Mouse (Mus musculus) kidney, adult 2 months (tissue): ENCODE data around the gene Golm1. TPM values are rescaled to one million over a fixed set of nuclear protein-coding genes. Genes with fewer than 3 reads are reported as not detected.

Source experiments
- DNase-seq: peaks from one replicate; pipeline ENCODE4 v3.0.0; 2021
- H3K27ac ChIP-seq: fragments of 200-500 bp; 2 replicates; pipeline ENCODE4 v1.5.1; 2012; ENCODE audit warnings: low read depth, low read length, control low read depth, inconsistent platforms; ENCODE audit not compliant: insufficient read depth
- H3K27me3 ChIP-seq: fragments of 200-500 bp; replicated peaks from 2 replicates; pipeline ENCODE4 v1.6.1; 2012; ENCODE audit warnings: mild to moderate bottlenecking, moderate library complexity, low read length, inconsistent platforms; ENCODE audit not compliant: control insufficient read depth, insufficient read depth
- H3K36me3 ChIP-seq: fragments of 200-500 bp; 2 replicates; pipeline ENCODE4 v1.6.1; 2012; ENCODE audit warnings: mild to moderate bottlenecking, moderate library complexity, low read length, inconsistent platforms; ENCODE audit not compliant: control insufficient read depth, insufficient read depth
- H3K4me1 ChIP-seq: fragments of 200-500 bp; 2 replicates; pipeline ENCODE4 v1.6.1; 2011; ENCODE audit warnings: low read length; ENCODE audit not compliant: control insufficient read depth, insufficient read depth
- H3K4me3 ChIP-seq: fragments of 200-500 bp; 2 replicates; pipeline ENCODE4 v1.5.1; 2011; ENCODE audit warnings: mild to moderate bottlenecking, low read depth, low read length, control low read depth; ENCODE audit not compliant: insufficient read depth
- CTCF ChIP-seq: fragments of 200-500 bp; conservative IDR thresholded peaks from 2 replicates; pipeline ENCODE4 v1.5.1; 2011; ENCODE audit warnings: low read depth, mild to moderate bottlenecking, control low read depth, low read length, moderate library complexity, mixed read lengths; ENCODE audit not compliant: insufficient read depth, insufficient read length
- POLR2A ChIP-seq: fragments of 200-500 bp; IDR thresholded peaks from one replicate; pipeline ENCODE4 v1.6.1; 2011; ENCODE audit warnings: low read depth, low read length, control low read depth
- WGBS: fragments of 180-500 bp; shearing (Covaris S2); methylation state at CpG from one replicate; pipeline ENCODE4 v1.1.7; 2018; 5-methylcytosine and 5-hydroxymethylcytosine counted together
- polyA plus RNA-seq: library from polyadenylated mRNA; depleted of rRNA; stranded (reverse); fragments of >200 nt; gene quantifications from 2 replicates; pipeline ENCODE4 v1.2.3, GENCODE M21; 2012

Golm1 gene
- polyA plus RNA-seq, 1 experiment = 6.5 TPM

- peak; percentile 69 for DNase-seq
- Histone ChIP-seq H3K4me1 (0 out of 2 replicates have a peak, but pooled peaks cover 3% of the 10 kb centered on the region), H3K27ac (peak overlapping the region; percentile 34), H3K27me3 (no peaks in the 10 kb centered on the region), H3K36me3 (no peaks in the 10 kb centered on the region), H3K4me3 (no peak overlapping the region)
- WGBS = 47% methylated on average over 4 of the region's 4 CpGs
- no peak for TF ChIP-seq CTCF
- TF ChIP-seq POLR2A = no peak
Measured at GRCm38 (mm10) chr13:59656975-59657388, 18.6 kb downstream of the Golm1 start.

GRCm38 (mm10) chr13:59656316-59656832 is 19.2 kb downstream of the Golm1 start:
- WGBS = 52% methylated on average over 10 of the region's 10 CpGs
- Histone ChIP-seq H3K27me3 (no peaks in the 10 kb centered on the region), H3K4me3 (no peak overlapping the region), H3K27ac (peak overlapping the region; percentile 34), H3K36me3 (no peaks in the 10 kb centered on the region), H3K4me1 (0 out of 2 replicates have a peak, but pooled peaks cover 3% of the 10 kb centered on the region)
- DNase-seq = peak; percentile 24
- no peak for TF ChIP-seq CTCF
- TF ChIP-seq POLR2A = no peak

GRCm38 (mm10) chr13:59655718-59656315 is 19.8 kb downstream of the Golm1 start:
- 96% methylated on average over 15 of the region's 15 CpGs for WGBS
- Histone ChIP-seq H3K36me3 (no peaks in the 10 kb centered on the region), H3K27ac (0 out of 2 replicates have a peak overlapping the region, but pooled peaks have one; percentile 34), H3K4me1 (0 out of 2 replicates have a peak, but pooled peaks cover 3% of the 10 kb centered on the region), H3K27me3 (no peaks in the 10 kb centered on the region), H3K4me3 (no peak overlapping the region)
- TF ChIP-seq CTCF = no peak
- TF ChIP-seq POLR2A = no peak
- no peak for DNase-seq

GRCm38 (mm10) chr13:59654465-59654864 is 21.1 kb downstream of the Golm1 start:
- no peaks in the 10 kb centered on the region for H3K36me3 ChIP-seq
- H3K4me3 ChIP-seq = no peak overlapping the region
- H3K27me3 ChIP-seq = no peaks in the 10 kb centered on the region
- TF ChIP-seq CTCF (no peak), POLR2A (no peak)
- 86% methylated on average over 5 of the region's 5 CpGs for WGBS
- no peak overlapping the region for H3K27ac ChIP-seq
- no peak for DNase-seq
- 0 out of 2 replicates have a peak, but pooled peaks cover 3% of the 10 kb centered on the region for H3K4me1 ChIP-seq

GRCm38 (mm10) chr13:59653136-59653535 is 22.5 kb downstream of the Golm1 start:
- DNase-seq = no peak
- Histone ChIP-seq H3K27ac (no peak overlapping the region), H3K36me3 (no peaks in the 10 kb centered on the region), H3K4me3 (no peak overlapping the region), H3K4me1 (0 out of 2 replicates have a peak, but pooled peaks cover 3% of the 10 kb centered on the region), H3K27me3 (no peaks in the 10 kb centered on the region)
- WGBS = 71% methylated on average over 3 of the region's 3 CpGs
- no peak for TF ChIP-seq CTCF
- no peak for TF ChIP-seq POLR2A

GRCm38 (mm10) chr13:59652651-59653050 is 23.0 kb downstream of the Golm1 start:
- TF ChIP-seq CTCF (no peak), POLR2A (no peak)
- WGBS = 67% methylated on average over 5 of the region's 5 CpGs
- DNase-seq = no peak
- H3K4me3 ChIP-seq = no peak overlapping the region
- no peaks in the 10 kb centered on the region for H3K27me3 ChIP-seq
- H3K27ac ChIP-seq = no peak overlapping the region
- no peaks in the 10 kb centered on the region for H3K36me3 ChIP-seq
- H3K4me1 ChIP-seq = 0 out of 2 replicates have a peak, but pooled peaks cover 3% of the 10 kb centered on the region

GRCm38 (mm10) chr13:59649781-59650180 is 25.8 kb downstream of the Golm1 start:
- no peaks in the 10 kb centered on the region for H3K36me3 ChIP-seq
- no peaks in the 10 kb centered on the region for H3K27me3 ChIP-seq
- no peak overlapping the region for H3K27ac ChIP-seq
- 54% methylated on average over 5 of the region's 5 CpGs for WGBS
- no peaks in the 10 kb centered on the region; the same call in 1 of the 2 replicates for H3K4me1 ChIP-seq
- H3K4me3 ChIP-seq = no peak overlapping the region
- TF ChIP-seq POLR2A (no peak), CTCF (no peak)
- peak; percentile 12 for DNase-seq

GRCm38 (mm10) chr13:59648598-59648997 is 27.0 kb downstream of the Golm1 start:
- Histone ChIP-seq H3K27me3 (no peaks in the 10 kb centered on the region), H3K36me3 (no peaks in the 10 kb centered on the region), H3K4me3 (no peak overlapping the region), H3K4me1 (no peaks in the 10 kb centered on the region; the same call in 1 of the 2 replicates), H3K27ac (no peak overlapping the region)
- no peak for TF ChIP-seq CTCF
- TF ChIP-seq POLR2A = no peak
- 93% methylated on average over 6 of the region's 6 CpGs for WGBS
- no peak for DNase-seq
